Mouse (Mus musculus): ENCODE results near the gene Tenm3. TPM values are rescaled to one million over a fixed set of nuclear protein-coding genes. Genes with fewer than 3 reads are reported as not detected.

The Tenm3 gene
- total RNA-seq, 4 experiments from 2014 or later = 4.5 to 9.7 (median 7.0) TPM

DNA sequence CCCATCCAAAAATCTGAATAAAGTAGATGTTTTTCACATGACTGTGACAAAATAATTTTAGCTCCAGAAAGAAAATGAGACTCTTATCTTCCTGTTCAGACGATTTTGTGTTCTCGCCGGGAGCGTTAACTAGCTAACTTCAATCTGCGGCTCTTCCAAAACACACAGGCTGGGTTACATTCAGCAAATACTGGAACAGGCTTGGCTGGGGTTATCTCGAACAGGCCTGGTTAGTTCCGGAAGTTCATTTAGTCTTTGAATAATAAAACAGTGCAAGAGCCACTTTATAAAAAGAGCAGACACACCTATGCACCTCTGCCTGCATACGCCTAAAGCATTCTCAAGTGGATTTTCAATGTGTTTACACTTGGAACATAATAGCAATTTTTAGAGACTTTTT lies 40.7 kb downstream of the Tenm3 start:
- DNase-seq = no peak

DNA sequence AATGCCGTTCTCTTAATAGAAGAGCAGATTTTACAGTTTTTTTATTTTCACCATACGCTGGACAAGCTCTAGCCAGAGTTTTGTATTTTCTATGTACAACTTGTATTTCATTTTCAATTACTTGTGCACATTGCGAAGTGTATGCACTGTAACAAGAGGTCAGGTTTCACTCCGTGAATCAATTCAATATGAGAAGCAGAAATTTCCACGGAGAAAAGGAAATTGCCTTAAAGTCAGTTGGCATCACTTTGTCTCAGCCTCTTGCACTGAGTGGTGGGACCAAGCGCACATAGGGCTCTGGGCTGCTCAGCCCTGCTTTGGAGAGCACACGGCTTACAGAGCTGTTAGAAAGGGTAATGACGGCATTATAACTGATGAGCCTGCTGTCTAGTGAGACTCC lies 41.5 kb downstream of the Tenm3 start:
- DNase-seq = no peak

DNA sequence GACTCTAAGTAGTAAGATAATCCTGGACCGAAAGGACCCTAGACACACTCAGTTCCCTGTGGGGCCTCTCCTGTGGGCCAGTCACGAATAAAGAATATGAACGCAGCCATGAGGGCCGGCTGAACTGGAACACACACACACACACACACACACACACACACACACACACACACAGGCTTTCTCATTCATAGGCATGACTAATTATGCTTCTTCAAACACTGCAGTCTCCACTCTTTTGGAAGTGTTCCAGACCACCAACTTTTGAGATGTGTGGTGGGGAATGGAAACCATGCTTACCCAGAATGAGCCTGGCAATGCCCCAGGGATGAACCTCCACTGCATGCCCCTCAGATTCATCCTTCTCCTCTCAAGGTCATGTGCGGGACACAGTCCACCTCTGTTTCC lies 45.8 kb downstream of the Tenm3 start:
- DNase-seq = no peak

DNA sequence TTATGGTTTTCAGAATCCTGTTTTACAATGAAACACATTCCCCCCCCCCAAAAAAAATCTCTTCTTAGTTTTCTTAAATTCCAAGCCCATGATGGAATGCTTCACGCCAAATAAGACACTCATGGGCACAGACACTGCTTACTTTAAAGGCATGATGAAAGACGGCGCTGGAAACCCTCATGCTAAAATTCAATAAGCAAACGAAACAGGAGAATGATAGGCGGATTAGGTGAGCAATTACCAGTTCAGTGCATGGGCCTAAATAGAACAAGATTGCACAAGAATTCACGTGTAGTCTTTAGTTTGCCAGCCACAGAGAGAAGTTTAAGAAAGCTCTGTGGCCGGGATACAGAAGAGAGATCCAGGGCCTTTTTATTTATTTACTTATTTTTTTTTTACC lies 49.5 kb downstream of the Tenm3 start:
- DNase-seq = no peak

DNA sequence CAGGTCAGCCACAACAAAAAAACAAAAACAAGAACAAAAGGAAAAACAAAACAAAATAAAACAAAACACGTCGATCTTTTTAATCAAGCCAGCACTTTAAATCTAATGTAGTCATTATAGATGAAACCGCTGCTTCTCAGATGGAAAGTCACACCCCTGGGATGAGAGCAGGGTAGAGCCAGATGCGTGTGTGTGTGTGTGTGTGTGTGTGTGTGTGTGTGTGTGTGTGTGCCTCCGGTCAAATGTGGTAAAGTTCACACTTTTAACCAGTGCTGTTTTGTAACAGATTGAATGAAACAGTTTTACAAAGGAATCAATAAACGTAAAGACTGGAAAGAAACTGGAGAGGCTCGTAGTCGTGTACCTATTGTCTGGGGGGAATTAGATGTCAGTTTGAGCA lies 50.0 kb downstream of the Tenm3 start:
- no peak for DNase-seq

DNA sequence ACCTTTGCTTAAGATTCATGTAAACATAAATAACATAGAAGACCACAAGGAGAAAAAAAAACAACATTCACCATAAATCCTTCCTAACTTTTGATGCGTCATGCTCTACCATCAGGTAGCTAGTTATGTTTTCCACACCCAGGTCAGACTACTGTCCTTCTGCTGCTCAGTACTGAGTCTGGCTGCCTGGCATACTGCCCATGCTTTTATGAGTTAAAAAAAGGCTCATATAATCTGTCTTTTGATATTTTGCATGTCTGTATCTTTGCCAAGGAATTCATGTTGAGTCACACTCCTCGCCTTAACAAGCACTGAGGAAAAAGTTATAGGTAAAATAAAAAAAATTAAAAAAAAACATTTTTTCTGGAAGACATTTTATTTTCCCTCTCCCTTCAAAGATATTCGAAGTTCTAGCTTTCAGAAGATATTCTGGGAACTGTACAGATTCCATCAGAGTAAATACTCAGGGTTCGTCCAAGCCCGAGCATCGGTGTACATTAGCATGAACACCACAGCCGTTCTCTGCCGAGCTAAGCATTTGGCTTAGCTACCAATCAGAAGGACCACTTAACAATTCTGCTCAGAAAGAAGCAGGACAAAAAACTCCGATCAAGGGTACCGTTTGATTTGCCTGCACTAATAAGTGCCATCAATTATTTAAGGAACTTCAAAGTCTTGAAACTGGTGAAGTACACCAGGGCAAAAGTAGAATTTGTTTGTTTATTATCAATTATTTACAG lies 51.0 kb downstream of the Tenm3 start:
- DNase-seq = peak; percentile 18

DNA sequence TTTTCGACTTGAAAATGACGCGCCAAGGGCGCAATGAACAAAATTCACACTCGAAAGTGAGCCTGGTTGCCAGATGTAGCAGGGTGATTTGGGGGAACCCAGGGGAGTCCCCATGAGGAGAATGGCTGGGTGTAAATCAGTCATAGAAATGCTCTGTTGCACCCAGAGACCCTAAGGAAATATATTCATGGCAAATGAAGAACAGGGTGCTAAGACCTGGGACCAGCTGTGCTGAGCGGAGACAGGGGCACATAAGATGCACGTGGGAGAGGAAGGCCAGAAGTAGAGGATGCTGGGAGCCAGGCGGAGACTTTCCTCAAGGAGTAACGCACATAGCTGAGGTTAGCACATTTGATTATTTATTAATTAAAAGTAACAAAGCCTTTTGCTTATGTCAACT lies 60.4 kb downstream of the Tenm3 start:
- no peak for DNase-seq

DNA sequence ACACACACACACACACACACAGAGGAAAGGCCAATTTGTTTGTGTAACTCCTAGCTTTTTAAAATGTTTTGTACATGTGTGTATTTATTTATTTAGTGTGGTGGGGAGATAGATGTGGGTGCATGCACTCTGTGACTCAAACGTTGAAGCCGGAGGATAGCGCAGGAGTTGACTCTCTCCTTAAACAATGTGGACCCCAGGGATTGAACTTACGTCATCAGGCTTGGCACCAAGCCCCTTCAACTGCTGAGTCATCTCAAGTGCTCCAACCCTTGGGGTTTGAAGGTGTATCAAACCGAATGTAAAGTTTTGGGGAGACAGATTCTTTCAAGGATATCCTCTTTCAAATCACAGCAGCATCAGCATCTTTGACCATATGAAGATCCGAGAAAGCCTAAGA lies 63.1 kb downstream of the Tenm3 start:
- DNase-seq = no peak

DNA sequence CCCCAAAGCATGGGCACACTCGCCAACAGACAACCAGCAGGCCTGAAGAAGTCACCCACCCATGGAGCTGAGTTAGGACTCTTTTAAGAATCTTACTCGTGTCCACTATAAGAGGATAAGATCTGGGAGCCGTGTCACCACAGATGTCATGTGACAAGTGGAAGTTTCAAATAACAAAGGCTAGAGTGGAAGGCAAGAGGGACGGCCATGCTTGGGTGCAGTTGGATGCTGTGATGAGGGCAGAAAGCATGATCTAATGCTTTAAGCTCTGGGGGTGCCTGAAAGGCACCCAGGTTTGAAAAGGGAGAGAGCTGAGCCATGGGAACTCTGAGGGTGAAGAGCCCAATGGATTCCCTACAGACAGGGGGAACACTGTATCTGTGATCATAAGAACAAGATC lies 64.6 kb downstream of the Tenm3 start:
- no peak for DNase-seq

DNA sequence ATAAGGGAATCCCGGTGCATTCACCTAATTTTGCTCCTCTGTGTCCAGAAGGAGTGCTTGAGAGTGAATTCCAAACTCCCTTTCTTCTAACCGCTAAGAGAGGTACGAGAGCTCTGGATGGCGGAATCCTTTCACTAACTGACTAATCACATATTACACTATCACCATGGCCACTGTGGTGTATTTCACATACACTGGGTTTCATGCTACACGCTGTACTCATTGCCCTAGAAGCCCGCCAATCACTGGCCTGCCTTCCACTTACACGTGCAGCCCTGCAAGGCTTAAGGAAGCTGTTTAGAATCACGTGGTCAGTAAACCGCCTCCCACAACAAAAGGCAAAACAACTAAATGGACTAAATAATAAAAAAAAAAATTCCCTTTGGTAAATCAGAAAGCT lies 67.7 kb downstream of the Tenm3 start:
- DNase-seq = no peak

DNA sequence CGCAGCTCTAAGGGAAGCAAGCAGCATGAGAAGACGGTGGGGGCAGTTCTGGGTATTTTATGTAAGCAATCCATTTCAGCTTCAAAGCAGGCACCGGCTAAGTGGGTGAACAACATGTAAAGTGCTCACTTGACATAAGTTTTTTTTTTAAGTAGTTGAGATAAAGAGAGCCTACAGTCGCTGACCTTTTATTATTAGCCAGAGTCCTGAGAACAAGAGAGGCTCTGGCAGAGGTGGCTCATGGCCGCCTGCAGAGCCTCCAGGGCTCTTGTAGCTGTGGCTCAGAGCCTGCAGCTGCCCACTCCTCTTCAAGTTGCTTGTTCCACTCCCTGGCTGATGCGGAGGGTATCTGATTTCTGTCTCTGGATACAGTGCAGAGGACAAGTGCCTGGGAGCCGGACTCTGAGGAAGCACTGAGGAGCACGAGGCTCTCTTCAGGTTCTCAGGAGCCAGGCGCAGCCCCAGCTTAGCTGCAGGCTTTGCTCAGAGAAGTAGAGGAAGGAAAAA lies 68.2 kb downstream of the Tenm3 start:
- DNase-seq = no peak

DNA sequence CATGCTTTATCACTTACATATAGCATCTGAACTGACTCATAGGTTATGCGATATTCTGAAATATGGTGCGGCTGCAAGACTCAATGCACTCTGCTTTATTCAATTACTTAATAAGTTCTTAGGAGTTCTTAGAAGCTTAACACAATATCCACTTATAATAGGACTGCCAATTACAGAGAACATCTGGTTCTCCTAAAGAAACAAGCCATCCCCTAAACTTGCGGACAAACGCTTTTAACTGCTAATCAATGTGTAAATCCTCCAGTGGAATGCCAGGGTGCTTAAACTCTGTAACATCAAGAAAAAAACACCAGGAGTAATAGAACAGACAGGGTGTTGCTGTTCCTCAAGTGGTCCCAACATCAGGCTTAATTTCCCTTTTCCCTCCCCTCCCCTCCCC lies 68.9 kb downstream of the Tenm3 start:
- DNase-seq = no peak

DNA sequence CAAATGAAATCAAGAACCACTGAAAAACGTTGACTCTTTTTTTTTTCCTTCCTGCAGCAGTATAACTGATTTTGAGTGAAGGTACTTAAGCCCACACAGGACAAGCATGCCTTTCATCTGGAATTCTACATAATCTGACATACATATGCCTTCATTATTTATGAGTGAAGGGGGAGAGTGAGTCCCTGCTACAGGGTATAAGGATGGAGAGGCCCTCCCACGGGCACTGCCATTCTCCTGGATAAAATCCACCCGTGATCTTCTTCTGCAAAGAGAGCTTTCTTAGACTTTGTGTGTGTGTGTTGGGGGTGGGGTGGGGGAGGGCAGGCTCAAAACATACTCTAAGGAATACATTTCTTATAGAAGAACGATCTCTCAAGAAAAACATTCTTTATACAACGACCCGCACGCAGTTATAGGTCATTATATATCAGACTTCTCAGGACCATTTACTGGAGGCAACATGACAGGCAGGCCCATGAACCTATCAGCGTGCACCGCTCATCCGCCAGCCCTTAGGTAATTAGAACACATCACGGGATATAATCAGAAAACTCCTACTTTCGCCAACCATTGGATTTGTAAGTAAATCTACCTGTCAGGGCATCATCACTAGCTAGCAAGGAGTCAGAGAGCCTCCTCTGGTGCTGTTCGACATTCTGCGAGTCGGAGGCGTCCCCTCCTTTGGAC lies 77.1 kb downstream of the Tenm3 start:
- no peak for DNase-seq

DNA sequence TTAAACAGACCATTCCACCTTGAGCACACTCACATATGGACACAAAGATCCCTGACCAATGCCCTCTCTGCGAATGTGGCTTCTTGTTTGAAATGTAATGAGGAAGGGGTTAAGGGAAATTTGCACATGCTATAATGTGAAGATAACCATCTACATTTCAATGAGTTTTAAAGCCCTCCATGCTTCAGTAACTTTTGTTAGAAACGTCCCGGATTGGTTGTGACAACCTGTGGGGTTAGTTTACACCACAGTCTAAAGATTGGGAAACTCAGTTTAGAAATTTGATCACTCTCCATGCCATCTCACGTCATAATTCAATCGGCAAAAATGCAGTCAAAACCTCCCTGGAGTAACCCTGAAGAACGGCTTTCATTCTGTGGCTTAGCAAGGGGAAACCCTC lies 78.5 kb downstream of the Tenm3 start:
- no peak for DNase-seq

DNA sequence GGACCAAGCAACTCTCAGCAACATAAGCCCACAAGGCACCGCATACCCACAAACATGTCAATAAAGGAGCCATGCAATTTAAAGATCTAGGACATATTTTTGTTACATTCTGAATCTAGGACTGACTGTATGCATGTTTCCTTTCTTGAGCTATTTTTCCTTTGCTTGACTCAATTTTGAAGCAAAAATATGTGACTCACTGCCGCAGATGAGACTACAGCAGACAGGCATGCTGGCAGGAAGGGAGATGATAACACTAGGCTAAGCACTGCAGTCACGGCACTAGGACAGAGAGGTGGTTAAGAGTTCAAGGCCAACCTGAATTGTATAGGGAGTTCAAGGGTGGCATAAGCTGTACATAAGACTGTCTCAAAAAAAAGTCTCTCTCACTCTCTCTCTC lies 79.7 kb downstream of the Tenm3 start:
- no peak for DNase-seq

DNA sequence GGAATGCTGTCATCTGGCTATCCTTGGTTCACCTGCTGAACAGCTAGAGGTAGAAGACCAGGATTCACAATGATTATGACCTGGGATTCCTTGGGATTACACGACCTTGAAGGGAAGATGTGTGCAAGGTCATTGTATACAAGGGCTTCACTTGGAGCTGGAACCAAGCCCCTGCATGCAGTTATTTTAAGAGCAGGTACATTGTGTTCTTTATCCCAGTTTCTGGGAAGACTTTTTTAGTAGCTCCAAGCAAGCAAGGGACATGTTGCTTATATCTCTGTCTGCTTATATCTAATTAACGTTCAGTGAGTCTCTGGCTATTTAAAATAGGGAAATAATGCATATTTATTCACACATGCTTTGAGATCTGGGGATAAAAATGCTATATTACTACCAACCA lies 86.9 kb downstream of the Tenm3 start:
- DNase-seq = no peak

DNA sequence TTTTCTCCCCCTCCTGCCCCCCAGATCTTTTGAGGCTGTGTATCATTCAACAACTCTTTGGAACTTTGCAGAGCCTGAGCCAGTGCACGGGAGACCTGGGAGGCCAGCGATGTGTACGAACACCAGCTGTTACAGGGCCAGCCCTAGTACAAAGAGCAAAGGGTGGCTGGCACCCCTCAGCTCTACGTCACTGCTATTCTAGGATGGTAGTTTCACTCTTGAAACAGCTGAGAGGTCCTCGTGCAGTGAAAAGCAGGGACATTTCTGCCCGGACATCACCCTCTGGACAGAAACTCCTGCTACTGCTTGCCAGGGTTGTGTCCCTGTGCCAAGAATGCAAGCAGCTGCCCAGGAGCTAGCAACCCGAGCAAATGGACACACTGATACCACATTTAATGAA lies 88.3 kb downstream of the Tenm3 start:
- no peak for DNase-seq

DNA sequence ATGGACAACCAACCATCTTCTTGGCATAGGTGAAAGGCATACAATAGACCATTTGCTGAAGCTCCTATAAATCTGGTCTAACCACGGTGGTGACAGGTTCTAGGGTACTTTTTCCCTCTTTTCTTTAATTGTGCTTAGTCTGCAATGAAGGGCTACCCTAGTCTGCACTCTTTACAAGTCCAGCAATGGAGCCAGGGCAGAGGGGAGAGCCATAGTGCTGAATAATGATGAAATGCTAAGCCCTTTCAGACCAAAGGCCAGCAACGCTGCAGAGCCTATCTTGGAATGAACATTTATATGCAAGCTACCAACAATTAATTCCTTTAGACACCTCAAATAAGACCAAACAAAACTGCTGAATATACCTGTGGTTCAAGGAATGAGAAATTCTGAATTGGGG lies 88.8 kb downstream of the Tenm3 start:
- DNase-seq = no peak

DNA sequence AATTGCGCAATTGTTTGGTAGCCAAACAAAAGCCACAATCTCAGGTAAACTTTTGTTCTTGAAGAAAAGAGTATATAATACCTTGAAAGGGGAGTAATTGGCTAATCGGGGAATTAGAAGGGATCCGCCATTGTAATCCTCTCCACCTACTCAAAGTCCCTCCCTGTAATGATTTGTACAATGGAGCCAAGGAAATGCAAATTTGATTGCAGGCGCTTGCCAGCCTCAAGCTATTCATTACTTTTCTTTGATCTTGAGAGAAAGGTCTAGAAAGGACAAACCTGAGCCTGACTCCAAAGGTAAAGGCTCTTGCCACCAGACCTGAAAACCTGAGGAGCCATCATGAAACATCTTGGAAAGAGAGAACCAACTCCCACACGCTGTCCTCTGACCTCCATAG lies 91.8 kb downstream of the Tenm3 start:
- no peak for DNase-seq

DNA sequence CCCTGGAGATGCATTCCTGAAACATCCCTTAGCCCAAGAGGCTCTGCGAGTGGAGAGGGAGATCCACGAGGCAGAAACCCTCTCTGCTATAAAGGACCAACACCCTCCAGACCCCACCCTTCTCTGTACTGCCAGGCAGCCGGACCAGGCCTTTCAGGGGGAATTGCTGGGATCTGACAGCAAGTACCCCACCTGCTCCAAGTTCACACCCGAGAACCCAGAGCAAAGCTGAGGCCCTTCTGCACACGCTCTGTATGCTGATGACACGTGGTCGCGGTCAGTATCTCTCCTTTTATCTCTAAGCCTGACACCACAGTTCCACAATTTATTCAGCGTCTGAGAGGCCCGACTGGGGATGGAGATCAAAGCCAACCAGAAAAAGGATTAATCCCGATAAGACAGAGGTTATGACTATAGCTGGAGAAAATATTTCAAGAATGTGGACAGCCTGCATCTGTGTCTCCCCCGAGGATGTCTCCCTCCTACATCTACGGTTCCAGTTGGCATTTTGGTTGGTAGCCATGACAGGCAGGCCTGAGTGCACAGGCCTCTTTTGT lies 95.2 kb downstream of the Tenm3 start:
- no peak for DNase-seq

DNA sequence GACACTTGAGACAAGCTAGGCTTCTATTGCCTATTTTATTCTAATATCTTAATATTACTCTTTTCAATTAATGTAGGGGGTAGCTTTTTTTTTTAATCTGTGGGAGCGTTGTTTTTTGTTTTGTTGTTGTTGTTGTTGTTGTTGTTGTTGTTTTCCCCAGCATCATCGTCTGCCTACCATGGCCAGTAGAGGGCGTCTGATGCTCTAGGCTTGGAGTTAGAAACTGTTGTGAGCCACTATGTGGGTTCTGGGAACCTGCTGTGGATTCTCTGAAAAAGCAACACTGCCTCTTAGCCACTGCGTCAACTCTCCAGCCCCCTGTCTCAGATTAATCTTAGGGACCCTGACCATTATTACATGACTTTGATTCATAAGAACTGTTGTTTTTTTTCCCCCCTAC lies 99.8 kb downstream of the Tenm3 start:
- DNase-seq = no peak

DNA sequence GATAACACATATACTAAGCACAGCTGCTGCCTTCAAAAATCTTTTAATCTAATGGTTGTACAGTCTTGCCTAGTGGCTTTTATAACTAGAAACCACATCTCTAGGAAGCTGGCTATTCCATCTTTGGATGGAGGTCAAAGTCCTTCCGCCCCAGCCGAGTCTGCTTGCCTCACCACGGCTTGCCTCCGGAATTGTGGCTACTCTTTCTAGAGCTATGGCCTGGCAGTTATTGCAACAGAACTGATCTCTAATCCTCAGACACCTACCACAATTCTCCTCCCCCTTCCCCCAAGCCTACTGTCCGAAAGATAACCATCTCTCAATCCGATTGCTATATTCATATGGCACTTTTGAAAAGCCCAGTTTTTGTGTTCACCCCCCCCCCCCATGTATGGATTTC lies 101.0 kb downstream of the Tenm3 start:
- no peak for DNase-seq

DNA sequence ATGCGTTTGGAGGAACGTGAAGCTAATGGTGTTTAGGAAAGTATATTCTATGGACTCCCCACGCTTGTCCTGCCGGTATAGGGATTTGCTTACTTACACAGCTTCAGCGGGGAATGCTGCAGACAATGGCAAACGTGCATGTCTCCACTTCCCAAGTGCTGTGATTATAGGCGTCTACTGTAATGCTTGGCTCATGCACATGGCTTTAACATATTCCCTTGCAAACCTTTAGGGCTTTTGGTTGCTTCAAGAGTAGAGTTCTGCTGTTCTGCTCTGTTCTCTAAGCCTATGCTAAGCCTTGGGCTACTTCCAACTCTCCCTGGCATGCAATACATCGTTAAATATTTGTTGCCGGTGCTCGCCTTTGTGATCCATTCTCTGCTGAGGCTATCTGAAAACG lies 102.8 kb downstream of the Tenm3 start:
- DNase-seq = no peak
